Mouse (Mus musculus) kidney, embryonic 14.5 days (tissue): ENCODE measurements around the gene Kcna5. TPM values are rescaled to one million over a fixed set of nuclear protein-coding genes. Genes with fewer than 3 reads are reported as not detected.

Experiments
- ATAC-seq: fragments of 200-750 bp; cut with Nextera tagmentation; 2 replicates; pipeline ENCODE4 v1.8.0; 2017; ENCODE audit warnings: moderate number of reproducible peaks, mild to moderate bottlenecking, moderate TSS enrichment, moderate library complexity; ENCODE audit not compliant: low FRiP score, low TSS enrichment
- H3K27ac ChIP-seq: fragments of 300-500 bp; sonication (generic); 2 replicates; pipeline ENCODE4 v1.5.1; 2014; ENCODE audit warnings: low read depth, mild to moderate bottlenecking, low read length, moderate library complexity, mixed read lengths
- H3K27me3 ChIP-seq: fragments of 300-500 bp; sonication (generic); 2 replicates; pipeline ENCODE4 v1.6.1; 2014; ENCODE audit warnings: mild to moderate bottlenecking, low read length; ENCODE audit not compliant: control insufficient read depth, insufficient read depth
- H3K36me3 ChIP-seq: fragments of 300-500 bp; sonication (generic); 2 replicates; pipeline ENCODE4 v1.6.1; 2014; ENCODE audit warnings: low read length, mixed read lengths; ENCODE audit not compliant: control insufficient read depth, insufficient read depth
- H3K4me1 ChIP-seq: fragments of 300-500 bp; sonication (generic); 2 replicates; pipeline ENCODE4 v1.6.1; 2014; ENCODE audit warnings: low read length, mixed read lengths; ENCODE audit not compliant: control insufficient read depth, insufficient read depth
- H3K4me2 ChIP-seq: fragments of 300-500 bp; sonication (generic); replicated peaks from 2 replicates; pipeline ENCODE4 v1.6.1; 2014; ENCODE audit warnings: low read depth, mild to moderate bottlenecking, low read length
- H3K4me3 ChIP-seq: fragments of 300-500 bp; sonication (generic); 2 replicates; pipeline ENCODE4 v1.5.1; 2014; ENCODE audit warnings: mild to moderate bottlenecking, low read length
- H3K9ac ChIP-seq: fragments of 300-500 bp; sonication (generic); 2 replicates; pipeline ENCODE4 v1.6.1; 2014; ENCODE audit warnings: low read depth, mild to moderate bottlenecking, low read length, moderate library complexity
- H3K9me3 ChIP-seq: fragments of 300-500 bp; sonication (generic); 2 replicates; pipeline ENCODE4 v1.6.1; 2016; ENCODE audit warnings: low read length; ENCODE audit not compliant: control insufficient read depth
- WGBS: fragments of 180-500 bp; shearing (Covaris S2); extraction: QIAGEN DNeasy Blood & Tissue Kit; methylation state at CpG from one replicate; pipeline ENCODE4 v1.1.7; 2014; 5-methylcytosine and 5-hydroxymethylcytosine counted together
- polyA plus RNA-seq: library from polyadenylated mRNA; unstranded; fragments of >200 nt; fragmentation: Nextera tagmentation; extraction: Ambion mirVana; gene quantifications from 2 replicates; pipeline ENCODE4 v1.2.1, GENCODE M21; 2014

Gene Kcna5
- polyA plus RNA-seq, 1 experiment from 2014 or later = 4.2 TPM

DNA sequence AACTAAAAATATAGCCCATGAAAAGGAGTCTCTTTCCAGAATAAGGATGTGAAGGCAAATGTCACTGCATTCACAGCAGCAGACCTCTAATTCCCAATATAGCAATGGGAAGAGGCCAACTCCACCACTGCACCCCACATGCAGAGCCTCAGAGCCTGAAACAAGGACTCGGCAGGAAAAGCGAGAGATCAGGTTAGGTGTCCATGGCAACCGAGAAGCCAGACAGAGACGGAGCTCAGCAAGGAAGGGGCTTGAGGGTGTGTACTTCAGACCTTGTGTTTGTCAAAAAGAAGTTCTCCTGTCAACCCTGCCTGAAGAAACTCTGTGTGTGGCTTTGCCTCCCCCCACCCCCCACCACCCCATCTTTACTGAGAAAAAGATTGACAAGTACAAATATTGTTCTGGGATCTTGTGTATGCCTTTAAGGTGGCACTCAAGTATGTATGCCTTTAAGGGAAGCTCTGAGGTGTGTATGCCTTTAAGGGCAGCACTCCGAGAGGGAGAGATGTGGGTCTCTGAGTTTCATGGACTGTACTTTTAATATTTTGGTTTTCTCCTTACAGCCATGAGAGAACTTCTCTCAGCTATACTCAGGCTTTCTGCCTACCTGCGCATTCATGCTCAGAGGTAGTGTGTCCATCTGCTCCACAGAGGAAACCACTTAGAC, 37.9 kb downstream of the Kcna5 start:
- H3K4me2 ChIP-seq = no peak overlapping the region
- H3K27ac ChIP-seq = no peak overlapping the region
- 42% methylated on average over 6 of the region's 6 CpGs for WGBS
- H3K36me3 ChIP-seq = no peaks in the 10 kb centered on the region
- no peaks in the 10 kb centered on the region for H3K27me3 ChIP-seq
- H3K9ac ChIP-seq = no peak overlapping the region
- ATAC-seq = no peak
- no peaks in the 10 kb centered on the region for H3K4me1 ChIP-seq
- H3K4me3 ChIP-seq = no peak overlapping the region
- 0 out of 2 replicates have a peak, but pooled peaks cover 3% of the 10 kb centered on the region for H3K9me3 ChIP-seq

- ATAC-seq = no peak
- WGBS = 61% methylated on average over 4 of the region's 4 CpGs
- Histone ChIP-seq H3K27ac (no peak overlapping the region), H3K4me1 (no peaks in the 10 kb centered on the region), H3K9ac (no peak overlapping the region), H3K4me2 (no peak overlapping the region), H3K4me3 (no peak overlapping the region), H3K27me3 (no peaks in the 10 kb centered on the region), H3K36me3 (no peaks in the 10 kb centered on the region), H3K9me3 (no peaks in the 10 kb centered on the region)
Observed at GRCm38 (mm10) chr6:126487136-126487535, 48.1 kb downstream of the Kcna5 start.

DNA sequence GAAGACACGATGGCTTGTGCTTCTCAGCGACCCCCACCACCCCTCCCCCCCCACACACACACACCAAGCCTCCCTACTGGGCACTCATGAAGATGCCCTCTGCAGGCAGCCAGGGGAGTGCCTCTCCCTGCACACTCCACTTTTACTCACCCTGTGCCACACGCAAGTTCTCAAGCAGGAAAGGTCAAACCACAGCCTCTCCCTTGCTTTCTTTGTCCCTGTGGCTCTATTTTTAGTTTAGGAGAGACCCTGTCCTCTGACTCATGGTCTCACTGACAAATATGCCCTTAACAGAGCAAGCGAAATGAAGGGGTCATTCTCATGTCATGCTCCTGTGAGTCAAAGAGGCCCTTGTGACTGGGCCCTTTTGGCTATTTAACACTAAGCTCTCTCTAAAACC, 50.3 kb downstream of the Kcna5 start:
- H3K4me2 ChIP-seq = no peak overlapping the region
- no peak overlapping the region for H3K4me3 ChIP-seq
- H3K27ac ChIP-seq = no peak overlapping the region
- H3K9me3 ChIP-seq = no peaks in the 10 kb centered on the region
- no peak overlapping the region for H3K9ac ChIP-seq
- 45% methylated on average over 4 of the region's 4 CpGs for WGBS
- no peaks in the 10 kb centered on the region for H3K27me3 ChIP-seq
- no peaks in the 10 kb centered on the region for H3K36me3 ChIP-seq
- no peak for ATAC-seq
- H3K4me1 ChIP-seq = no peaks in the 10 kb centered on the region

- H3K9me3 ChIP-seq = no peaks in the 10 kb centered on the region
- no peak overlapping the region for H3K27ac ChIP-seq
- no peak overlapping the region for H3K9ac ChIP-seq
- 47% methylated on average over 11 of the region's 11 CpGs for WGBS
- no peaks in the 10 kb centered on the region for H3K36me3 ChIP-seq
- no peak overlapping the region for H3K4me3 ChIP-seq
- H3K27me3 ChIP-seq = no peaks in the 10 kb centered on the region
- H3K4me1 ChIP-seq = no peaks in the 10 kb centered on the region
- no peak overlapping the region for H3K4me2 ChIP-seq
- ATAC-seq = no peak
Observed at GRCm38 (mm10) chr6:126483264-126483867, 51.8 kb downstream of the Kcna5 start.

Other genes with a start within 250 kb of the Kcna5 start
- 0.30 and 0.66 TPM in 2 replicates for gene Kcna1, start 111.0 kb upstream of the Kcna5 start, polyA plus RNA-seq
- gene Kcna6, start 205.3 kb upstream of the Kcna5 start, polyA plus RNA-seq = 1.3 and 2.5 TPM in 2 replicates